Mouse (Mus musculus) neural tube, embryonic 10.5 days (tissue): Measurements from ENCODE around the gene Nrd1.

Source experiments
- DNase-seq: peaks from one replicate; pipeline ENCODE4 v3.0.0-alpha.2; 2017; ENCODE audit warnings: low spot score; ENCODE audit errors: extremely low spot score

Gene Nrd1

GRCm38 (mm10) chr4:109092344-109092743 is 91.9 kb downstream of the Nrd1 start:
- no peak for DNase-seq

- DNase-seq: no peak
These were observed 93.8 kb downstream of the Nrd1 start for GRCm38 (mm10) chr4:109094269-109094668.

- no peak for DNase-seq
These were observed 98.4 kb downstream of the Nrd1 start for GRCm38 (mm10) chr4:109098861-109099260.

GRCm38 (mm10) chr4:109102574-109102973 is 102.1 kb downstream of the Nrd1 start:
- no peak for DNase-seq

- no peak for DNase-seq
These were observed 102.9 kb downstream of the Nrd1 start for GRCm38 (mm10) chr4:109103145-109103883.

- no peak for DNase-seq
These were observed 104.8 kb downstream of the Nrd1 start for GRCm38 (mm10) chr4:109105254-109105653.

- DNase-seq: no peak
These were observed 105.6 kb downstream of the Nrd1 start for GRCm38 (mm10) chr4:109106034-109106433.

- no peak for DNase-seq
These were observed 106.1 kb downstream of the Nrd1 start for GRCm38 (mm10) chr4:109106594-109106993.

GRCm38 (mm10) chr4:109109012-109109411 is 108.6 kb downstream of the Nrd1 start:
- DNase-seq: no peak

- DNase-seq: no peak
These were observed 109.2 kb downstream of the Nrd1 start for GRCm38 (mm10) chr4:109109686-109110085.

GRCm38 (mm10) chr4:109110978-109111377 is 110.5 kb downstream of the Nrd1 start:
- DNase-seq: no peak
